Mouse (Mus musculus): ENCODE measurements around the gene Fgd5.

The Fgd5 gene

DNA sequence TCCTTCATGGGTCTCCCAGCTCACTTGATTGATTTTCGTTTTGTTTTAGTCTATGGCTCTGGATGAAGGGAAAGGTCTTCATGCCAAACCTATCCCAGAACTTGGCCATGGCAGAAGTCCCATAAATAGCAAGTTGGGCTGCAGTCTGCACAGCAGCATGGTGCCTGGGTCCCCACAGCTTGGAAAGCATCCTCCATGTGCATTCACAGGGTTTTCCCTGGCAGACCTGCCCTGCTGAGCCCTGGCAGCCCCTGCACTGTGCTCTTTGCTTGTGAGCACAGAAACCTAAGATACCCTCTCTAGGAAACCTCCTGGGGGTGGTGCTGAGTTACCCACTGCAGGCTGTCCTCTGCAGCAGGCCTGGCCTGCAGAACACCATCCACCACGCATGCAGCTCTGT is 32.2 kb downstream of the Fgd5 start:
- no peak for DNase-seq (ENCODE audit: low spot score)

DNA sequence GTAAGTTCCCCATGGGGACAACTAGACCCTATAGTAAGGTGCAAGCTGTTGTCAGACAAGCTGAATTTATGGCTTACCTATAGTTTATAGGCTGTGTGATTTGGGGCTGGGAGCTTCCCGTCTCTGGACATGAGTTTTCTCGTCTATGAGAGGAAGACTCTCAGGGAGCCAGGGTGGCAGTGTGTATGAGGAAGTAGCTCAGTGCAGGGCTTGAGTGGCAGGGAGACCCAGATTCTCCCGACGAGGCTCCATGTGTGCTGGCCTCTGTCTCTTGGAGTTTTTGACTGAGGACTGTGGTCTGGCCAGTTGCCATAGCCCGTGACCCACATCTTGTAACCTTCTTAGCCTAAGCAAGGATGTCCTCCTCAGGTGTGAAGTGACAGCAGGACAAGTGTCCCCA is 33.7 kb downstream of the Fgd5 start:
- no peak for DNase-seq (ENCODE audit: low spot score)

DNA sequence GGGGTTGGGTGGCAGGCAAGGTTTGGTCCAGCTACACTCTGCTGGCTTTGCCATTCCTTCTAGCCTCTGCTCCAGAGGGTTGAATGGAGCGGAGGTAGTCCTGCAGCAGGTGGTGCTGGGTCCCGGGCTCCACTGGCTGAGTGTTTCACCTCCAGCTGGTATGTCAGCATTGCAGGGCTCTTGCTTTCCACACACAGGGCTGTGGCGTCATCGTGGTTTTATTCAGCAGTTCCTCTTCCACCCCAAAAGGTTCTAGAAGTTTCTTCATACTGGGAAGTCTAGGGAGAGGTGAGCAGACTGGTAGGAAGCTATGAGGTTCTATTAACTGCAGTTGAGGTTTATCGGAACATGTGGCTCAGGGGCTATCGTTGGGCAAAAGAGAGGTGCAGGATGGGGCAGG is 34.4 kb downstream of the Fgd5 start:
- DNase-seq (ENCODE audit: low spot score): no peak

DNA sequence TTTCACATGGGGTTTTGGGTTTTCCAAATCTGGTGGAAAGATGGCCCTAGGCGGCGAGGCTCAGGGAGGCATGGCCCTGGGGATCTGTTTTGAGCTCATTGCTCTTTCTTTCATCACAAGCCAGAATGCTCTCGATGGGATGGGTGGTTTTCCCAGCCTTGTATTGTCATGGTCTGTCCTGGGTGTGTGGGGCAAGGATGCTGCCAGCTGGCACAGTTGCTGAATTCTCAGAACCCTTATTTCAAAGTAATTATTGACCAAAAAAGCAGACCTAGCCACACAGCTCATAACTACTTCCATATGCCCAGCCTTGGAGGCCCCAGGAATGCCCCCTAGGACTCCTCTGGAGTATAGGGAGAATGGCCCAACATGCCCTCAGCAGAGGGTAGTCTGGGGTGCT is 34.9 kb downstream of the Fgd5 start:
- DNase-seq (ENCODE audit: low spot score): no peak

DNA sequence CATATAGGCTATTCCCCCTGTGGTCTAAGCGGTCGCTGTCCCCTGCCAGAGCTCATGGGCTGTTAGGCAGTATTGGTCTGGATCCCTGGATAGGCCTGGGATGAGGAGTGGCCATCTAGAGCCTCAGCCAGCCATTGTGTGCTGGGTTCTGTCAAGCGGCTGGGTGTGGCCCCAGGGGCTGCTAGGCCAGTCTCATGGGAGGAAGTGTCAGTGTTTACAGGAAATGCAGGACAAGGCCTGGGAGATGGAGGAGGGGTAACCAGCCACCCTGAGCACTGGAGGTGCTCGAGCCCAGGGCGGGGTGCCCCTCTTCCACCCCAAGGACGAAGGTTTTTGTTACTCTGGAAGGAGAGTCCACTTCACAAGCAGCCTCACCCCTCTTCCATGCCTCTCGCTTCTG is 36.3 kb downstream of the Fgd5 start:
- no peak for DNase-seq (ENCODE audit: low spot score)

DNA sequence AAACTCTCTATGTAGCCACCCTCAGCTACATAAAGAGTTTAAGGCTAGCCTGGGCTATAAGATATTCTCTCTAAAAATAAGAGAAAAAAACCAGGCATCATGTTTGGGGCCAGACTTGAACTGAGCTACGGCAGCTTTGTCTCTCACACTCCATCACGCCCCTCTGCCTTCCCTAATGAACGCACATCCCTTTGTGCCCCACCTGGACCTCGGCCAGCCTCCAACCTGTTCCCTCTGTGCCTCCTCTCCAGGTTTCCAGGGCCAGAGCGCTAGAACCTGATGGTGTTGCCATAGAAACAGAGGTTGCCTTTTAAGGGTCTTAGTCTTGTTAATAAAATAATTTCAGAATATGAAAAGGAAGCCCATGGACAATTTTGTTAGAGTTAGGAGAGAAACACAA is 37.2 kb downstream of the Fgd5 start:
- no peak for DNase-seq (ENCODE audit: low spot score)

DNA sequence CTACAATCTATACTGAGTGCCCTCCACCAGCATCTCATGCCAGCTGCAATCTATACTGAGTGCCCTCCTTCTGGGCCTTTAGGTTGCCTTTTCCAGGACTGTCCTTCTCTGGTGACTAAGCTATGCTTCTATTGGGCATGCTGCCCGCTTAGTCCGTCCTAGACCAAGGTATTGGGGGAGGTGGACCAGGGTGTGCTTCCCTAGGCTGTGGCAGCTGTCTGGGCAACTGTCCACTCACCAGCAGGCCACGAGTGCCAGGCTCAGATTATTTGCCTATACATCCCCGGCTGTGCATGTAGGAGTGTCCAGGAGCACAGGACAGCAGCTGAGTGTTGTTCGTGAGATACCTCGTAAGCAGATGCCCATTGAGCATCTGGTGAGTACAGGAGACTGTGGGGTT is 38.1 kb downstream of the Fgd5 start:
- no peak for DNase-seq (ENCODE audit: low spot score)

DNA sequence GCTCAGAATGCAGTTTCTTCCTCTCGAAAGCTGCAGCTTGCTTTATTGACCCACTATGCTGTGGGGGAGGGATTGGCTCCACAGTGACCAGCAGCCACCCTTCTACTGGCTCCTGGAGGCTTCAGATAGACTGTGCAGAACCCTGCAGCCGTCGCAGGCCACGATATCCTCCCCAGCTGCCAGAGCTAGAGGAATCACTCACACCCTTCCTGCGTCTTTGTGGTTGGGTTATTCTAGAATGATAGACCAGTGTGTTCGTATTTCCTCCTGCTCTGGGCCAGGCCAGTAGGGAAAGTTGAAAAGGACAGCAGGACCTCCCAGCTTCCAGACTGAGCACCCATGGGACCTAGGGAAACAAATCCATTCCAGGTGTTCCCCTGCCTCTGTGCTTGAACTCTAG is 39.7 kb downstream of the Fgd5 start:
- DNase-seq (ENCODE audit: low spot score): no peak

DNA sequence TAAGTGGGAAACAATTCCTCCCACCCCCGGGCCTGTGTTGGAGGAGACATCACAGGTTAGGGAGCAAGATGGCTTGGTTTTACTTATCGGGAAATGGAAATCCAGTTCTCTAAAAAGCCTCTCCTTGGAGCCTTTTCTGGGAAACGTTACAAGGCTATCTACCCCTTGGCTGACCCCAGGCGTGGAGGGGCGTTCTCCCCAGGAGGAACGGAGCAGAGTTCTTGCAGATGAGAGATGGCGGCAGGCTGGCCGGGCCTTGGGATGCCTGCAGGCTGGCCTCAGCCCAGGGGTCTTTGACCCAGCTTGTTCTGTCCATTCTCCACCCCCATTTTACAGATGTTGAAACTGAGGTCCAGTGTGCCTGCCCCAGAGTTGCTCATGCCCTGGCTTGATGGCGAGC is 42.4 kb downstream of the Fgd5 start:
- peak; percentile 19 for DNase-seq (ENCODE audit: low spot score)

DNA sequence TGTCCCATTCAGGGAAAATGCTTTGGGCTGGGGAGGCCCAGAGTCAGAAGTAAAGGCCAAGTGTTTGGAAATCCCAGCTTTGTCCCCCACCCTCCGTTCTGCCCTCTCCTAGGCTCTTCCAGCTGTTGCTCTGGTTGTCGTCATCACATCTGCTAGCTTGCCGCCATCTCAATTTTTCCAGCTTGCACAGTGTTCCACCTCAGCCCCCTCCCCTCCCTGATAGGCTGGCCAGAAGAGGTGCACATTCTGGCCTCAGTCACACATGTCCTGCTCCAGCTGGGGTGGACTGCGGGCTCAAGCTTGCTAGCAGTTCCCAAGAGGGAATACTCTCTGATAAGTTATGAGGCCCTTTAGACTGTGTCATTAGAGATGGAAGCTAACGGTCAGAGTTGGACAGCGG is 42.8 kb downstream of the Fgd5 start:
- no peak for DNase-seq (ENCODE audit: low spot score)

DNA sequence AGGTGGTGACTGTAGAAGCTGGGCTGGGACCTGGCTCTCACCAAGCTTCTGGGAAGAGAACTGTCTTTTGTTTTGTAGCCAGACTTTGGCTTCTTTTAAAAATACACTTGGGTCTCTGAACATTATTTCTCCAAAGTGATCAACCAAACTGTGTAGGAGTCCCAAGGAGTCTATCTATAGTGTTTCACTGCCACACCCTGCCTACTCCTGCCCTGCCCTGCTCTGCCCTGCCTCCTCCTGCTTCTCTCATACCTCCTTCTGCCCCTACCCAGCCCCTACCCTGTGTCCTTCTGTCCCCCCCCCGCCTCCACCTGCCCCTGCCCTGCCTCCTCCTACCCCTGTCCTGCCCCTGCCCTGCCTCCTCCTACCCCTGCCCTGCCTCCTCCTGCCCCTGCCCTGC is 46.6 kb downstream of the Fgd5 start:
- no peak for DNase-seq (ENCODE audit: low spot score)

DNA sequence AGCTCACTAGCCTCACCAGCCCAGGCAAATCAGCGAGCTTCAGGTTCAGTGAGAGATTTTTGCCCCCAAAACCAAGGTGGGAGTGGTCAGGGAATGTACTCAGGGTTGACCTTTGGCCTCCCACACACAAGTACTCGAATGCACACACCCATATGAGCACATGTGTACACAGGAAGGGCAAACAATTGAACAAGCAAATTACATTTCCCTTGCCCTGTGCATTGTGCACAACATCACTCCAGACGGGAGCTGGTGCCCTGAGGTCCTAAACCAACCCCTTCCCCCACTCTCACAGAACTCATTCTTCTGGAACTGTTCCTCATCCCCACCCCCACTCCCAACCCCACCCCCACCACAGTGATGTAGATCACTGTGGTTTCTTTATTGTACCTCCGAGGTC is 48.7 kb downstream of the Fgd5 start:
- no peak for DNase-seq (ENCODE audit: low spot score)

DNA sequence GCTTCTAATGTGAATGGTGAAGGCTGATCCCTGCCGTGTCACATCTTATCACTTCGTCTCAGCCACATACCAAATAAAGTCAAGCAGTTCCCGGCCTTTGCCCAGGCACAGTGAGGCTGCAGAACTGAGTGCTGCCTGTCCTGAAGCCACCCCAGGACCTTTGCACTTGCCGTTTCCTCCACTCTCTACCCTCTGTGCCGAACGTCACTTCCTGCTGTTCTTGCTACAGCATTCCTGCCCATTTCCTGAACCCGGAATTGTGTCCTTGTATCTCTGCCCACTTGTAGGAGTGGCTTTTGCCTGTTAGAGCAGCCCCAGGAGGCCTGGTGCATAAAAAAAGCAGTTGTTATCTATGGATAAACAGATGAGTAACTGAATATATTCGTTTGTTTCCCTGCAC is 52.0 kb downstream of the Fgd5 start:
- no peak for DNase-seq (ENCODE audit: low spot score)

DNA sequence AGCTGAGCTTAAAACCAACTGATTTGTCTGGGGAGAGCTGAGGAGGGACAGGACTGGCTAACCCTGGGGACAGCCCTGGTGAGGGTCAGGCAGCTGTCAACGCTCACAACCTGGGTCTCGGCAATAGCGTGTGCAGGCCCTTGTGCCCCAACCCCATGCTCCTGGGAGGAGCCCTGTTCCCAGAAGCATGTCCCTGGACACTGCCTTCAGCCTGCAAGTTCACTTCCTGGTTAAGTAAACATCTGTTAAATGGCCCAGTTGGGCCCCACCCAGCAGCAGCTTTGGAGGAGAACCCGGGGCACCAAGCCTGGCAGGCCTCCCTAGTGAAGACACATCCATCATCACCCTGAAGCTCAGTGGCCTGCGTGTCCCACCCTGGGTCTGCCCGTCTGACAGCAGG is 56.0 kb downstream of the Fgd5 start:
- peak; percentile 8 for DNase-seq (ENCODE audit: low spot score)

DNA sequence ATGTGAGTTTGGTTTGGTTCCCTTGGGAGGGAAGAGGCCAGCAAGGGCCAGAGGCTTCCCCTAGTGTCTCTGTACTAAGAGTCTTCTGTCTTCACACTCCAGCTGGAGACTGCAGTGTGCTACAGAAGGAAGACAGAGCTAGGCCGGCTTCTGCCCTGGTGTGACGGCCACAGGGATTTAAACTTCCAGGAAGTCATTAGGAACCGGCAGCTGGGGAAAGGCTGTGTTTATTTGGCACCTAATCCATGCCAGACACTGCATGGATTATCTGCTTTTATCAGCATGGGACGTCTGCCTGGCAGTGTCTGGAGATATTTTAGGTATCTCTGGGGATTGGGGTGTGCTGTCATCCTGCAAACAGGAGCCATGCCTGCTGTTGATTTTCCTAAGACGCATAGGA is 57.7 kb downstream of the Fgd5 start:
- no peak for DNase-seq (ENCODE audit: low spot score)

DNA sequence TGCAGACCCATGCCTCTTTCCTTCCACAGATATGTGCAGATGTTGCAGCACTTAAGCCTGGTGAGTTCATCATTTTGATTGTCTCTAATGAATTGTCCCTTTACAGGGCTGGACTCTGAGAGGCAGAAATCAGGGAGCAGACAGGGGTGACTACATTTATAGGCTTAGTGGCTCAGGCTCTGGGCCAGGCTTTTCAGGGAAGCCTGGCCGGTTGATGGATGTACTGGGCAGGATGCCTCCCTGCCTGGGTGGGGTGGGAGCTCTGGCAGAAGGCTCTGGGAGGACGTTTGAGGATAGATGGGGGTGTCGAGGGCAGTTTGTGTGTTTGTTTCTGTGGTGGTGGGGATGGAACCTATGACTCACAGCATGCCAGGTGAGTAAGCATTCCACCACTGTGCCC is 59.5 kb downstream of the Fgd5 start:
- DNase-seq (ENCODE audit: low spot score): no peak

DNA sequence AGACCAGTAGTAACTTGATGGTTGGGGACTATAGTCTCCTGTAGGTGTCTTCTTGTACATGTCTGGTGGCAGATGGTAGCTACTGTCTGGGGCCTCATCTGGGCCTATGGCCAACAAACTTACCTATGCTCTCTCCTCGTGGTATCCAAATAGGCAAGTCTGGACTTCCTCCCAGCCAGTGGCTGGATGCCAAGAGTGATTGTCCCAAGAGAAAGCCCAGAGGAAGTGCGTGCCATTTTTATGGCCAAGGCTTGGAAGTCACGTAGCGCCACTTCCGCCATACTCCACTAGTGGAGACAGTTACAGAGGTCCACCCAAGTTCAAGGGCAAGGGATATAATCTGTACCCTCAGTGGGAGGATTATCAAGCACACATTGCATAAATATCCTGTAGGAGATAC is 62.6 kb downstream of the Fgd5 start:
- DNase-seq (ENCODE audit: low spot score): no peak

DNA sequence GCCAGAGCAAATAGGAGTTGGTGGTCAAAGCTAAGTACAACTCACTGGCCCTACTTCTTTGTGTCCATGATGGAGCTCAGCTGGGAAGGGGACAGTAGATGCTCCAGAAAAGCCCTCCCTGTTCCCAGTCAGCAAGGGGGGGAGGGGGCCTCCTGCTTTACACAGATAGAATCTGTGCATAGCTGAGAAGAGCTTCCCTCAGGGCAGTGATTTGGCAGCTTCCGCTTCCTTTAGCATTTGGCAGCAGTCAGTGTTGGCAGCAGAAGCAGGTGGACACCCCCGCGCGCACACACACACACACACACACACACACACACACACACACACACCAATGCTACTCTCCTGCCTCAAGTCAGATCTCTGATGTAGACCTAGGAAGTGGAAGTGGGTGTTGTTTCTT is 63.4 kb downstream of the Fgd5 start:
- no peak for DNase-seq (ENCODE audit: low spot score)

DNA sequence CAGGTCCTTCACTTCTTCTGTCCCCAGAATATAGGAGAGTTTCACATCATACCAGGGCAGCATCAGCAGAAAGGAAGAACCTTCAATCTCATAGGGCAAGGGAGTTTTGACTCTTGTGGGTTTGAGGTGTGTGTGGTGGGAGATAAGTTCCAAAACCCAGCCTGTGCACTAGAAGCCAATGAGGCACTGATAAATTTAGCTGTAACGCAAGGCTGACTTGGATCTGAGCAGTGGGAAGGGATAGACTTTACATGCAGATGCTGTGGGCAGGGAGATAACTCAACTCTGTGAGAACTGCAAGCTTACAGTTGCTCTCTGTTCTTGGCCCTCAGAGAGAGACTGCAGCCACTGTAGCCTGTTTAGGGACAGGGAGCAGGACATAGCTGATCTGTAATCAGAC is 64.2 kb downstream of the Fgd5 start:
- no peak for DNase-seq (ENCODE audit: low spot score)

DNA sequence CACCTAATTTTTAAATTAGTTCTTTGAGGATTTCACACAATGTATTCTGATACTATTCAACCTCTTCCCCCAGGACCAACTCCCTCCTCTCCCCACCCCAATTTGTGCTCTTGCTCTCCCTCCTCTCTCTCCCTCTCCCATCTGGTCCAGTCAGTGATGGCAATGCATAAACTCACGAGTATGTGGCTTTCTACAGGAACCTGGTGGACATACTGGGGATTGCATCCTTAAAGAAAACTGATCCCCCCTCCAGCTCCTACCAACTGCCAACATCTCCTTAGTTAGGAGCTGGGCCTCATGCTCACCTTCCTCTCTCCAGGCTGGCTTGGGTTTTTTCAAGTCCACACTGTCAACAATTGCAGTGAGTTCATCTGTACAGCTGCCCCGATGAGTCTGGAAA is 79.1 kb downstream of the Fgd5 start:
- no peak for DNase-seq (ENCODE audit: low spot score)

DNA sequence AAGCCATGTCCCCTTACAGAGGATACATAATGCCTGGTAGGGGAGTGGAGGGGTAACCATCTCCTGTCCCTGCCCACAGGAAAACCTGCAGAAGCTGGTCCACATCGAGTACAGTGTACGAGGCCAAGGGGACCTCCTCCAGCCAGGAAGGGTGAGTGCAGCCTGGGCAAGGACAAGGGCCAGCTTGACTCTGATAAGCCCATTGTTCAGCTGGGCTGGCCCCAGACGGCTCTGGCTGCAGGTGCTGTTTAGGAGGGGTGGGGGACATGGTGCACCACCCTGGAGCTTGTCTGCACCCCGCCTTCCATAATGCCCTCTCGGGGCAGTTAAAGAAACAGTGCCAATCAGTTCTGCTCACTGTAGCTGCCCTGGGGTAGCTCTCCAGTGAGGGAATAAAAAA is 83.0 kb downstream of the Fgd5 start:
- no peak for DNase-seq (ENCODE audit: low spot score)

DNA sequence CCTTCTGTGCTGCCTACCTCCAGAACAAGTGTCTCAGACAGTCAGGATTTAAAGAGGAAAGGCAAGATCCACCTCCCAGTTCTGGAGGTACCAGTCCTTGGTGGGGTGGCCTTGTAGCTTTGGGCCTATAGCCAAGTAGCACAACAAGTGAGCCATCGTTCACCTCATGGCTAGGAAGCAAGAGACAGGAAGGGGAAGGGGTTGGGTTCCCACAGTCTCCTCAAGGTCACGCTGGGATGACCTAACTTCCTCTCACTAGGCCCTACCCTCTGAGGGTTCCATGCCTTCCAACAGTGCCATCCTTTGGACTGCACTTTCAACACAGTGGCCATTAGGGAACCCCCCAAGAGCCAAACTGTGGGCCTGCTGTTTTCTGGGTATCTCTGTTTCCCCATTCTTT is 84.8 kb downstream of the Fgd5 start:
- no peak for DNase-seq (ENCODE audit: low spot score)

DNA sequence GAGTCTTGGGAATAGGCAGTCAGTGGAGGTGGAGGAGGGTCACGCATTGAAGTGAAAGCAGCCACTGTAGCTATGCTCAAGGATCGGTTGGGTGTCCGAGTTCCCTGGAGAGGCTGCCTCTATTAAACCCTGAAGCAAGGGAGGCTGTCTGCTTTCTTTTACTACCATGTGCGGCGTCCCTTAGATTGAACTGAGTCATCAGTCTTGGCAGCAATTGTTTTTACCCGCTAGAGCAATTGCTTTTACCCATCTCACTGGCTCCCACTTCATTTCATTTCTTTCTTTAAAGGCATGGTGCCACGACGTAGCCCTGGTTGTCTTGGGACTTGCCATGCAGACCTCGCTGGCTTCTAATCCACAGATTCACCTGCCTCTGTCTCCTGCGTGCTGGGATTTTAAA is 85.4 kb downstream of the Fgd5 start:
- DNase-seq (ENCODE audit: low spot score): no peak

DNA sequence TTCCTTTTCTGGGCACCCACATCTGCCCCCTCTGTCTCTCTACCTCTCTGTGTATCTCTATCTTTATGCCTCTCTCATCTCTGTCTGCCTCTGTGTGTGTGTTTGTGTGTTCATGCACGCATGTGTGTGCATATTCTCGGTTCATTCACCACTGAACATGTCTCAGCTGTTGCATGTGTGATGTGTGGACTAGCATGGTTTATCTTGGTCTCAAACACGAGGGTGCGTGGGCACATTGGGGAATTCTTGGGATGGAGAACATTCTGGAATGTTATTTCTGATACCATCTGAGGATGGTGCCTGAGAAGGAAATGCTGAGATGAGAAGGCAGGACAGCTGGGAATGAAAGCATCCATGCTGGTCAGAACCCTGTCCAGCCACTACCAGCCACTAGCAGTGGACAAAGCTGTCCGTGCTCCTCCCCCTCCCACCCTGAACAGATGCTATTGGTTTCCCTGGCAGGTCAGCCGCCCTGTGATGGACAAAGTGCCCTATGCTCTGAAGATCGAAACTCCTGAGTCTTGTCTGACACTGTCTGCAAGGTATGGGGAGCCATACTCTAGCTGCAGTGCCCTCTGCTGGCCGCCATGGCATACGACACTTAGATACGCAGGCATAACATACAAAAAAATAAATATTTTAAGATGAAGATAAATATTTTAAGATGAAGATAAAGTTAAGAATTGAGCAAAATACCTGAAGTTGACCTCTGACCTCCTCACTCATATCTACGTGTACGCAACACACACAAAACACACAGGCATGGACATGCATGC is 87.2 kb downstream of the Fgd5 start:
- peak; percentile 45 for DNase-seq (ENCODE audit: low spot score)

All from urinary bladder, postnatal 25 days (tissue).